Mouse (Mus musculus) kidney, adult 8-10 months (tissue): Measurements from ENCODE around the gene C2cd2l.
"Not testable (repeated sequence)": the region's sequence is repeated elsewhere in the genome, so short reads cannot be mapped to it uniquely, and the experiment has no call there.

Source experiments
- DNase-seq, 2 experiments: peaks; one replicate each; pipeline ENCODE4 v3.0.0; 2022

C2cd2l gene

GRCm38 (mm10) chr9:44319887-44320798 lies at the start of gene C2cd2l:
Gene C2cd2l, minus strand, starts transcription at chr9:44320285.
- DNase-seq: peak; percentile 92 to 95

GRCm38 (mm10) chr9:44364480-44364879 lies 44.4 kb upstream of the C2cd2l start:
- peak in 1 of 2 experiments; percentile 61 for DNase-seq

DNA sequence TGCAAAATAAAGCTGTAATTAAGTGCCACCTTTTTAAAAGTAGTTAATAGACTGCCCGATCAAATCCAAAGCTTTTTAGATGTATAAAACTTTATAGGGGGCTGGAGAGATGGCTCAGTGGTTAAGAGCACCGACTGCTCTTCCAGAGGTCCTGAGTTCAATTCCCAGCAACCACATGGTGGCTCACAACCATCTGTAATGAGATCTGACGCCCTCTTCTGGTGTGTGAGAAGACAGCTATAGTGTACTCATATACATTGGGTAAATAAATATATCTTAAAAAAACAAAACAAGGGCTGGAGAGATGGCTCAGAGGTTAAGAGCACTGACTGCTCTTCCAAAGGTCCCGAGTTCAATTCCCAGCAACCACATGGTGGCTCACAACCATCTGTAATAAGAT lies 41.8 kb upstream of the C2cd2l start:
- DNase-seq: not testable (repeated sequence)

DNA sequence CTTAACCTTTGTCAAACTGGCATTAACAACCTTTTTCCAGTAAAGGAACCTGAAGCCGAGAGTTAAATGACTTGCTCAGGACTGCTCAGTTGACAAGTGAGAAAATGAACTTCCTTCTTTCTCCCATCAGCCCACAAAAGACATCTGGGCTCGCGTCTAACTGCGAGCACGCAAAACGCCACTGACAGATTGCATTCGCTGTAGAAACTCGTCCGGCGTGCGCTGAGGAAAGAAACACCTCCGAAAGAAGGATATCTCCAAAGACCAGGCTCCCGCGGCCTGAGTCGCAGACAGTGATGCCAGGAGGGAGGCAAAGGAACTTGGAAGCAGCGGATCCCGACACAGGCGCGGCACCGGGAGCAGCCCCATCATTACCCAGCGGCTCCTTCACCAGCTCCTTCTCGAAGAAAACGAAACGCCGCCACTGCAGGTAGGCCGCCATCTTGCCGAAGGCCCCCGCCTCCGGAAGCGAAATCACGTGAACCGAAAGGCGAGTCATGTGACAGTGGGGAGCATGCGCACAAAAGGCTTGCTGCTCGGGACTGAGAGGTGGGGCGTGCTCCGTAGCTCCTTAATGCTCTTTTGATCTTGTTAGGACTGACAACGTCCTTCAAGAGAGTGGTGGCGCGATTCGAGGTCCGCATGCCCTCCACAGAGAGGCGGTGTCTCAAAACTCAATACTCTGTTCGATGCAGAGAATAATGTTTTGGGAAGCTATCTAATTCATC lies 41.3 kb upstream of the C2cd2l start, which contains the start of gene Vps11:
Gene Vps11, minus strand, starts transcription at position 481 of the 728 bp plus-strand sequence.
- peak; percentile 95 to 96 for DNase-seq

GRCm38 (mm10) chr9:44357207-44357606 lies 37.1 kb upstream of the C2cd2l start:
- no peak for DNase-seq

GRCm38 (mm10) chr9:44353142-44353541 lies 33.1 kb upstream of the C2cd2l start:
- no peak for DNase-seq

DNA sequence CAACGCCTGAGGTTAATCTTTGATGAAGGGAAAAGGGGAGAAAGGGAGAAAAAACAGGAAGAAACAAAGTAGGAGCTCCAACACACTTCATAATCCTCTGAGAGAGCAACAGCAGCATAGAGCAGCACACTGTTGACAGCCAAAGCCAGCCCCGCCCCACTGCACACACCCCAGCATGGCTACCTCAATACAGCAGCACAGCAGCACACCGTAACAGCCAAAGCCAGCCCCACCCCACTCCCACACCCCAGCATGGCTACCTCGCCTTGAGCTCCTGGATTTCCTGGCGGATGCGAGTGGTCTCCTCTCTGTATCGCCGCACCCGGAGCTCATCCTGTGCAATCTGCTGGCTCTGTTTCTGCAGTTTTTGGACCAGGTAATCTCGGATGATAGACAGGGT lies 32.3 kb upstream of the C2cd2l start:
- DNase-seq: no peak

DNA sequence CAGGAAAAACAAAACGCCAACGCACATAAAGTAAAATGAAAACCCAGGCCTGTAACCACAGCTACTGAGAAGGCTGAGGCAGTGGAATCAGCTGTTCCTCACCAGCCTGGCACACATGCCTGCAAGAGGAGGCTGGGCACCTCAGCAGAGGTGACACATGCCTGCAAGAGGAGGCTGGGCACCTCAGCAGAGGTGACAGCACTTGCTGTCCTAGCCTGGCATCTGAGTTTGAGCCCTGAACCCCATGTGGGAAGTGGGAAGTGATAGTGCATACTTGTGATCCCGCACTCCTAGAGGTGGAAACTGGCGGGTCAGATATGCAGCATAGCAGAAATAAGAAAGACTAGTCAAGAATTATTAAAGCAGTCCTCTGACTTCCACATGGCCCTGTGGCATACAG lies 31.3 kb upstream of the C2cd2l start:
- no peak for DNase-seq

DNA sequence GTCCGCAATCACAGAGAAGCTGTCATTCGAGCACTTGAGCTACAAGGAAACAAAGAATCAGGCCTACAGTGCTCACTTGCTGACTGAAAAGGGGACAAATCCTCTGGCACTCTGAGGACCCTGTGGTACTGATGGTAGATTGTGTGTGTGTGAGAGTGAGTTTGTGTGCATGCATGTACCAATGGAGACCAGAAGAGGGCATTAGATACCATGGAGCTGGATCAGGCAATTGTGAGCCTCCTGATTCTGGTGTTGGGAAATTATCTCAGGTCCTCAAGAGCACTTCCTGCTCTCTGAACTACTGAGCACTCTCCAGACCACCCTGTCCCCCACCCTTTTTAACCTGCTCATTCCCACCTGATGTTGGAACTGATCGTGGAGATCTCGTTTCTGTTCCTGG lies 28.5 kb upstream of the C2cd2l start:
- no peak for DNase-seq

GRCm38 (mm10) chr9:44347621-44348020 lies 27.5 kb upstream of the C2cd2l start:
- DNase-seq: no peak

- no peak for DNase-seq
Observed at GRCm38 (mm10) chr9:44347166-44347565, 27.1 kb upstream of the C2cd2l start.

- no peak for DNase-seq
Observed at GRCm38 (mm10) chr9:44345570-44346433, 25.7 kb upstream of the C2cd2l start.

DNA sequence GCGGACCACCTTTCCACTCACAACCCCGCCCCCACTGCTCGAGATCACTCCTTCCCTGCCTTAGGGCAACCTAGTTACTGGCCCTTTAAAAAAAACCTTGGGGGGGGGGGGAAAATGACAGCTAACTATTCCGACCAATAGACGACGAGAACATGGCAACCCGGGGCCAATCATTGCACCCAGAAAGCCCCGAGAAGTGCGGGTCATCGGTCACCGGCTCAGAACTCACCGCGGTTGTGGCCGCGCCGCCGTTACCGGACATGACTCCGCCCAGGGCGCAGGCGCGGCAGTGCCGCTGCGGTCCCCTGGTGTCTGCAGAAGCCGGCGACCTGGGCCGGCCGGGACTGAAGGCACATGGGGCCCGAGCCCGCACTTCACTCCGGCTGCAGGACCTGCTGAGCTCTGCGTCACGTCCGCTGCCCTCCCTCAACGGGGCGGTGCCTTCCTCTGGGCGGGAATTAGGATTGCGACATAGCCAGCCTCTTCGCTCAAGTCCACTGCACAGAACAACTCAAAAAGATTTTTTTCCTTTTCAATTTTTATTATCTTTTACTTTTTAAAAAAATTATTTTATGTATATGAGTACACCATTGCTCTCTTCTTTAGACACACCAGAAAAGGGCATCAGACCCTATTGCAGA lies 23.8 kb upstream of the C2cd2l start, which contains the start of gene Hmbs:
Gene Hmbs, minus strand, starts transcription at position 448 of the 641 bp plus-strand sequence.
- peak; percentile 91 to 94 for DNase-seq

DNA sequence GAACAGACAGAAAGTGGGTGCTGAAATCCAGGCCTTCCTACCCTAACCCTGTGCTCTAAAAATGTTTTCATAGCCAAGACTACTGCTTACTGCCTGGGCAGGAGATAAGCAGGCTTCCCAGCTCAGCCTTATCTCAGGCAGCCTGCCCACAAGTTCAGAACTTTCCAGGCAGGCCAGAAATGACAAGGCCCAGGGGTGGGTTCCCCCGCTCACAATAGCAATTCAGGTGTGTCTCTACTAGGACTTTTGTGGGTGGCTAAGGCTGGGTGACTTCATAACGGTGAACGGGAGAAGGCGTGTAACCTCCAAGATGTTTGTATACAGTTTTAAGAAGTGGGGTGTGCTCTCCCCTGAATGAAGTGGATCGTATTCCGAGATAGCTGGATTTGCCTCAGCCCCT lies 23.2 kb upstream of the C2cd2l start:
- no peak for DNase-seq

DNA sequence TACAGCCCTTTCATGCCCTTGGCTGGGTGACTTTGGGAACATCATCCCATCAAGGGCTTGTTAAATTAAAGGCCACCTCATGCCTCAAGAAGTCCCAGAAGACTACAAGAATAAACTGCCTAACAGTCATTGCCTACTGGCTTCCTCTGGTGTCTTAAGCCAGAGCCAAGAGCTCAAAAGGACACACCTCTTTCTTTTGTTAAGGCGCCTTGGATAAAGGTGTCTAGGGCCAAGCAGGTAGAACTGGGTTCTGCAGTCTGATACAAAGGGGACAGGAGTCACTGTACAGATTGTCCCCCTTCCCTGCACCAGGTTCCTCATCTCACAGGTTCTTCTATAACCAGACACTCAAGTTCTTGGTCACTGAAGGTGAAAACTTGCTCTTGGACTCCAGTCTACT lies 22.5 kb upstream of the C2cd2l start:
- no peak for DNase-seq

GRCm38 (mm10) chr9:44342173-44342572 lies 22.1 kb upstream of the C2cd2l start:
- DNase-seq: no peak

DNA sequence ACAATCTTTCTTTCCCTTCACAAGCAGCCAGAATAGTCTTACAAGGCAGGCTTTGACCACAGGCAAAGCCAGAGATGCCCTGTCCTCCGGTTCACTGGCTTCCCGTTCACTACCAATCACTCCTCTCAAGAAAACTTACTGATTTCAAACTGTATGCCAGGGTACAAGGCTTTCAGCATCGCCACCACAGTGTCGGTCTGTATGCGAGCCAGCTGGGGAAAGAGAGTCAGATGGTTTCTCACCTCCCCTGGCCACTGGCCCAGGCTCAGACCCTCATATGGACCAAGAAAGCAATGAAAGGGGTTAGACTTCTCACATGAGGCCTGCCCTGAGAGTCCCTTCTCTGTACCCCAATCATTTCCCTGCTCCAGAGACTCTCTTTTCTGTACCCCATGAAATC lies 21.4 kb upstream of the C2cd2l start:
- no peak for DNase-seq

DNA sequence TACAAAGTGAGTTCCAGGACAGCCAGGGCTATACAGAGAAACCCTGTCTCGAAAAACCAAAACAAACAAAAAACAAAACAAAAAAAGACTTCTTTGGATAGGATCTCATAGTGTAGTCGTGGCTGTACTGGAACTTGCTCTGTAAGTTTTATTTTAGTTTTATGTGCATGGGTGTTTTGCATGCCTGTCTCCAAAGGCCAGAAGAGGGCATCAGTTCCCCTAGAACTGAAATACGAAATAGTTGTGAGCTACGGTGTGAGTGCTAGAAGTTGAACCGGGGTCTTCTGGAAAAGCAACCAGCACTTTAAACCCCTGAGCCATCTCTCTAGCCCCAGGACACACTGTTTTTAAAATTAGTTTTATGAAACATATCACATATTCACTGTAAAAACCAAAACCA lies 18.5 kb upstream of the C2cd2l start:
- DNase-seq: no peak

DNA sequence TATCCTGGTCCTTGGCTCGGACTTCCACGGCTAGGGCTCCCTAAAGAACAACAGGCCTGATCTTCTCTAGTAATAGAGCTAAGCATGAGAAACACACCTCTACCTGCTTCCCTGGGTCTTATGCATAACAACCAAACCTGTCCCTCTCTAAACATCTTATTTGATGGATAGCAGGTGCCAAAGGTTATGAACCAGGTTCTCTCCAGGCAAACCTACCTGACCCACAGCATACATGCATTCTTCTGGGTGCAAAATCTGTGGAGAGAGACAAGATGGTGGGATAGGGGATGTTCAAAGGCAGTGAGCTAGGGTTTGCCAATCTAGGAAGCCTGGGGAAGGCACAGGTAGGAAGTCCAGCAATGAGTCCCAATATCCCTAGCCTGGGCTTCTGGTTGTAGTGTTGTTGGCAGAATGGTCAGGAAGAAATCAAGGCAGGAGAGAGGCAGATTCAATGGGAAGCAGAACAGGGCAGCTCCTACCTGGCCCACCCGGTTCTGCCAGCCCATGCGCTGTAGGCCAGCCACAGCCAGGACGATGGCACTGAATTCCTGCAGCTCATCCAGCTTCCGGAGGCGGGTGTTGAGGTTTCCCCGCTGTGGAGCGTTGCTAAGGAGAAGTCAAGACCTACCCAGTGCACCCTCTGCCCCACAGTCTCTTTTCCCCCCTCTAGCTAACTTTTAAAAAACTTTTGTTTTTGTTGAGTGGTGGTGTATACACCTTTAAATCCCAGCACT lies 17.5 kb upstream of the C2cd2l start:
- no peak for DNase-seq

- no peak for DNase-seq
Observed at GRCm38 (mm10) chr9:44336964-44337363, 16.9 kb upstream of the C2cd2l start.

- DNase-seq: not testable (repeated sequence)
Observed at GRCm38 (mm10) chr9:44336513-44336912, 16.4 kb upstream of the C2cd2l start.

GRCm38 (mm10) chr9:44336093-44336406 lies 16.0 kb upstream of the C2cd2l start:
- DNase-seq: no peak
